Mouse (Mus musculus) cerebellum, postnatal 10 days (tissue): ENCODE measurements at regions not wholly inside any gene's neighbourhood (a gene's known extent, or its start where the extent isn't known, plus 50 kb on each side); places are given as distances from the start of the nearest gene placed in this dataset.
"Not testable (repeated sequence)": the region's sequence is repeated elsewhere in the genome, so short reads cannot be mapped to it uniquely, and the experiment has no call there.

Source experiments
- DNase-seq, 2 experiments: peaks; one replicate each; pipeline ENCODE4 v3.0.0; 2021; ENCODE audit warnings: mixed read lengths in 2 of 2

DNA sequence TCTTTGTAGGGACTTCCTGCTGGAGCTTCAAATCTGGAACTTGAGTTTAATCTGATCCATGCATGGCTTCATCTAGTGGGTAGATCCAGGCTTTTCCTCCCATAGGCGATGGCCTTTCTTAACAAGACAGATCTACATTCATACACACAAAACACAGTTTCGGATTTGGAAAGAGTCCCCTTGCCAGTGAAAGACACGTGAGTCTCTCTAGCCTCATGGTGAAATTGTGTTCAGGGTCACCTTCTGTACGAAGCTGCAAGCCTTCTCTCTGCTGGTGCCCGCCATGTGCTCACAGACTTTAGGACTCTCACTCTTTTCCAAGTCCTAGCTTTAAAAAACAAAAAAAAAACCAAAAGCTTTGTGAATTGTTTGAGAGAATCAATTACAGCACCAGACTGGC is 51.4 kb upstream of the Dlx2 start:
- no peak for DNase-seq

DNA sequence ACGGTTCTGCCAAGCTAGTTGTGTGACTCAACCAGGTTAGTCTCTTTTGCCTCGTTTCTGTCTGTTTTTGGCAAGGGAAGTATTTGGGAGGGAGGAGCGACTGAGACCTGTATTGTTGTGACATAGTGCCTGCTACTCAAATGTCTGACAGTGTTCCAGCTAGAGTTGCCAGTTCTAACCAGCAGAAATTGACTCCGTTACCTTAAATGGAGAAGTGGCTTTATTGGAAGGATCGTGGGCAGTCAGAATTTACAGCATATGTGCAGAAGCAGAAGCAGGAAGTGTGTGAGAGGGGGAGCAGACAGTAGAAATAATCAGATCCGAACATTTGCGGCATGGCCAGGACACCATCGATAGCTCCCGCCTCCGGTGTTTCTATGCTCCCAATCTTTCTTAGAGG is 51.8 kb upstream of the Dlx2 start:
- DNase-seq: no peak

DNA sequence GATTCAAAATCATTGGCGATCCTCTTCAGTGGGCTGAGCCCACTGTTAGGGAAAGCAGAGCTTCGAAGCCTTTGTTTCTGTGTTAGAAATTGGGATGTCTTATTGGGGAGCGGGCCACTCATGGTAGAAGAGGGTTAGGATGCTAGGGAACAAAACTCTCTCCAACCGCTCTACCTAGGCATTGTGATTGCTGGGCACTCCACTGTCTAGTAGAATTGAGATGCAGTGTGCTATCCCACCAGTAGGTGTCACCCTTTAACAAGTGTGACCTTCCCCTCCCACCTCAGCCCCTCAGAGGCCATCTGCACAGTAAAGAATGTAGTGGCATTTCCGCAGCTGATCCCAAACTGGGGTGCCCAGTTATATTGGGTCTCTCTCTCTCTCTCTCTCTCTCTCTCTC is 52.2 kb upstream of the Dlx2 start:
- DNase-seq: peak; percentile 94 to 96

DNA sequence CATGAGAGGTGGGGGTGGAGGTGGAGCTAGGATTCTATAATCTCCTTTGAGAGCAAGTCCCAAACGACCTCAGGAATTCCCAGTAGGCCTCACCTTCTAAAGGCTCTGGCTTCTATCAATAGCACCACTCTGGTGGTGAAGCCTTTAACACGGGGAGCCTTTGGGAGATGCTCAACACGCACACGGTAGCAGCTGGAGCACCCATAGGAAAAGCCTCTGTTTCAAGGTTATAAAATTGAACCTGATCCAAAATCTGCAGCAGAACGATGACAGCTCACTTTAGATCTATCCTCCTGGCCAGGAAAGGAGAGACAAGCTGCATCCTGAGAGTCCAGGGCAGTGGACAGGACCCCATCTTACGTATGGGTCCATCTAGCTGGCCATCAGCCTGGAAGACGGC is 53.7 kb upstream of the Dlx2 start:
- no peak for DNase-seq

DNA sequence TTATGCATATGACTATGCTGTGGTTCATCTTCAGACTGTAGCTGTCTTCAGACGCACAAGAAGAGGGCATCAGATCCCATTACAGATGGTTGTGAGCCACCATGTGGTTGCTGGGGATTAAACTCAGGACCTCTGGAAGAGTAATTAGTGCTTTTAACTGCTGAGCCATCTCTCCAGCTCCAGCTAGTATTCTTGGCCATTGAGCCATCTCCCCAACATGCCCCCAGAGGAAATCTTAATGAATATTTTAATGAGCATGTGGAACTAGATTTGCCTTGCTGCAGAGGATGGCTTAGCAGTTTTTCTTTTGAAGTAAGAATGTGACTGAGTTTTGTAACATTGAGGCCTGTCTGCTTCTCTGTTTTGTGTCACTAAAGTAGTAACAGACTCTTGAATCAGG is 54.4 kb upstream of the Dlx2 start:
- no peak for DNase-seq

DNA sequence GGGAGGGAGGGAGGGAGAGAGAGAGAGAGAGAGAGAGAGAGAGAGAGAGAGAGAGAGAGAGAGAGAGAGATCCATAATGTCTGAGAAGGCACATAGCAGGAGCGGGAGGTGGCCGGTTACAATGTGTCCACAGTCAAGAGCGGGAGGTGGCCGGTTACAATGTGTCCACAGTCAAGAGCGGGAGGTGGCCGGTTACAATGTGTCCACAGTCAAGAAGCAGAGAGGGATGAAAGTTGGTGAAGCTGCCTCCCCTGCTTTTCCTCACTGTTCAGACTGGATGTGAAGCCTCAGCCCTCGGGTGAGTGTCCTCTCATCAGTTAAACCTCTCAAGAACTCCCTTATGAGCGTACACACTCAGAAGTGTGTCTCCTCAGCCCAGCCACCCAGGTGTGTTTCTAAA is 57.2 kb upstream of the Dlx2 start:
- DNase-seq: not testable (repeated sequence)

DNA sequence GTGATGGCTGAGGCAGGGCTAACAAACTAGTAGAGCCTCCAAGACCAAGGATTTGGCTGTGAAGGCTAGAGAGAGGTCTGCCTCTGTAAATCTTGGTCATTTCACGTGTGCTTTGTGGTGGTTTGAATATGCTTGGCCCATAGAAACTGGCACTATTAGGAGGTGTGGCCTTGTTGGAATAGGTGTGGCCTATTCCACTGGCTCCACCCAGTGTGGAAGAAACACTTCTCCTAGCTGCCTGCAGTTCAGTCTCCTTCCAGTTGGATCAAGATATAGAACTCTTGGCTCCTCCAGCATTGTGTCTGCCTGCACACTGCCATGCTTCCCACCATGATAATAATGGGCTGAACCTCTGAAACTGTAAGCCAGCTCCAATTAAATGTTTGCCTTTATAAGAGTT is 59.1 kb upstream of the Dlx2 start:
- DNase-seq: no peak

DNA sequence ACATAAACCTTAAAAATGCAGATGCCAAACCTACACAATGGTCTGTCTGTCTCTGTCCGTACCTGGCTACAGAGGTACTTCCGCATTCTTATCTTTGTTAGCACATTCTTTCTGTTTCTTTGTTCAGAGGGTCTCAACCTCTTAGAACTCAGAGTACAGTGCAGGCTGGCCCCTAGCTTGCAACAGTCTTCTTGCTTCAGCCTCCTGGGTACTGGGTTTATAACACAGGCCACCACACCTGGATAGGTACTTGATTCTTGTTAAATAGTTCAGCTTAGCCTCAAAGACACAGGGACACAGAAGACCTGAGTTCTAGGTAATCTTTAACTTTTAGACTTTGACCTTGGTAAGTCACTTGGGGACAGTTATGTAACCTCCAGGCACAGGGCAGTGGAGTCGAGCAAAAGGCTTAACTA is 60.5 kb upstream of the Dlx2 start:
- no peak for DNase-seq

DNA sequence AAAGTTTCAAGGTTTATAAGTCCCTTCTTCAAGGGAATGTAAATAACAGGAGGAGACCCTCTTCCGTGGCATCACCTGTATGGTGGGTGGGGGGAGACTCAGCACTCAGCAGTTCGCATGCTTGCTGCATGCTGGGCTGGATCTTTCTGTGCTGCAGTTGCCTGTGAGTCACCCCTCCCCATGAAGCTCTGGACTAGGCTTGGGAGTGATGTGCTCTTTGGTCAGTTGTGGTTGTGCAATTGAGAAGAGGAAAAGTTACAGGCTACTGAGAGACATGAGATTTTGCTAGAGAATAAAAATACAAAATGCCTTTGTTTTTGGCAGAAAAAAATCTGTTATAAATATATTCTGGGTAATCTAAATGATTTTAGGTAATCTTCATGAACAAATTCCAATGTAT is 66.7 kb upstream of the Dlx2 start:
- no peak for DNase-seq

DNA sequence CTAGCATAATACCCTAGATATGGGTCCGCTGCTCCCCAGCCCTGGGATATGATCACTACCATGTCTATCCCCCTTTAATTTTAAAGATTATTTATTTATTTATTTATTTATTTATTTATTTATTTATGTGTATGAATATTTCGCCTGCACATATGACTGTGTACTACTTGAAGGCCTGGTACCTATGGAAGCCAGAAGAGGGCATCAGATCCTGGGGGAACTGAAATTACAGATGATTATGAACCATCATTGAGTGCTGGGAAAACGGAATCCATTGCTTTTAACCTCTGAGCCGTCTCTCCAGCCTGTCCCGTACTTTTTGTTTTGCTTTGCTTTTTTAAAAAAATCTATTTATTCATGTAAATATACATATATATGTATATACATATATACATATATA is 70.0 kb upstream of the Dlx2 start:
- DNase-seq: no peak

DNA sequence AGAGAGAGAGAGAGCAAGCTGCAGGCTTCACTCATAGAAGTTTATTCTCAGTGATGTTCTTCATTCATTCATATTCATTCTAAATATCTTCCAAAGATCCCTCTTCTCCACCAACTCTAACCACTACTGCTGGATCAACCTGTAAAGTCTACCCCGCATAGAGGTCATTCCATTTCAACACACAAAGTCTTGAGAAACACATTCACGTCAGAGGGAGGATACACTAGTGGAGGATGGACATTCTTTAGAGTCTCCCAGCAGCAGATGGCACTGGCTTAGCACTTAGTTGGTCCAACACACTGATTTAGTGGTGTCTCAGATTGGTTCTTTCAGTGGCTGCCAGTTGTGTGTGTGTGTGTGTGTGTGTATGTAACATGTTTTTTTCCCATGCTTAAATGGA is 74.9 kb upstream of the Dlx2 start:
- DNase-seq: no peak

DNA sequence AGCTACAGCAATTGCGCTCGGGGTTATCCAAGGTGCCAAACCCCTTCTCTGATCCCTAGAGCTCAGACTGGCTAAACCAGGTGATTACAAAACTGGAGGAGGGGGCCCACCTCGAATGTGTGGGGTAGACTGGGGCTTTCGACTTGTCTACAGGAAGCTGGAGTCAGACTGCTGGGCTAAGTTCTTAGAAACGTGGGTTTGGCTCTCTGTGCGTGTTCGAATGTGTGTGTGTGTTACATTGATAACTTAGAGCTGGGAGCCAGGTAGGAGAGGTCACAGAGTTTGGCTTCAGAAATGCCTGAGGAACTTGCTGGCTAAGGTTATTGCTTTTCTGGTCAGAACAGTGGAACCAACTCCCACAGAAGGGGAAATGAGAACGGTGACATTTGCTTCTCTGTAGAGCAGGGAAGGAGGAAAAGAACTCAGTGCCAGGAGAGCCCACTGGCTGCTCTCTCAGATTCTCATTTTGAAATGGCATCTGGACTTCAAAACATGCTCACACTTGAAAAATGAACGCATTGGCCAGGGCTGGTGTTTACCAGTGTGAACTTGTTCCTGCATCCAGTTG is 76.1 kb upstream of the Dlx2 start:
- no peak for DNase-seq

DNA sequence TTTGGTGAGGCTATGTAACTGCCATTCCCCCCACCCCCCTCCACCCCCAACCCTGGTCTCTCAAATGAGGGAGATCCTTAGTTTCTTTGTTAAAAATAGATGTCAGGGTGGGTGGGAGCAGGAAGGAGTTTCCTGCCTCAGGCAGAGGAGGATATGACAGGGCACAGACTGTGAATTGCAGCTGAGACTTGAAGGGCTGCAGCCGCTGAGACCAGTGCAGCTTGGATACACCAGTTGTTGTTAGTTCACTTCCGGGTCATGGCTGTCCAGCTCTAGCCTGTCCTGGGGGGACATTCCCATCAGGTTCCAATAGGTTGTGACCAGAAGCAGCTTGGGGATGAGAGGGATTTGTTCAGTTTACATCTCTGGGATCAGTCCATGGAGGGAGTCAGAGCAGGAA is 76.6 kb upstream of the Dlx2 start:
- no peak for DNase-seq

DNA sequence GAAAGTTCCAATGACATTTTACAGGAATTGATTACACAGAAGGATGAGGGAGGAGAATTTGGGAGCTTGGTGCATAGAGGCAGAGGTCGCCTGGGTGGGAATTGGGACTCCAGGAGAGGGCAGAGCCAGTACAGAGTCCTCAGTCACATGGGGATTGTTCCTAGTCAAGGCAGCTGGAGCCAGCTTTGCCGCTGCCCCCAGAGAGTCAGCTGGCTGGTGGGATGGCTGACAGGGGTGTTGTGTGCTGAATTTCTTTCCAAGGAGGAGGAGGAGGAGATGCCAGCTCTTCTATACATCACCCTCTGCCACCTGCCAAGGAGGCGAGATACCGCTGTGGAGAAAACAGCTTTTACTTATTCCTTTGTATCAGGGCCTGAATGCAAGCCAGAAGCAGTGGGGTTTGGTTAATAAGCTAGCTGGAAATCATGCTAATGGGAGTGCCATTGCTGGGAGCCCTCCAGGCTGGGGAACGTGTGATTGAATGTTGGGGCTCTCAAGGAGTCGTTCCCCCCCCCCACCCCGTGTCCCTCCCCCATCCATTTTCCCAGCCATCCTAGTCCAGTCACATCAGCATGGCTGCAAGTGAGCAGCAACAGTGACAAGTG is 78.8 kb upstream of the Dlx2 start:
- DNase-seq: peak in 1 of 2 experiments; percentile 20

DNA sequence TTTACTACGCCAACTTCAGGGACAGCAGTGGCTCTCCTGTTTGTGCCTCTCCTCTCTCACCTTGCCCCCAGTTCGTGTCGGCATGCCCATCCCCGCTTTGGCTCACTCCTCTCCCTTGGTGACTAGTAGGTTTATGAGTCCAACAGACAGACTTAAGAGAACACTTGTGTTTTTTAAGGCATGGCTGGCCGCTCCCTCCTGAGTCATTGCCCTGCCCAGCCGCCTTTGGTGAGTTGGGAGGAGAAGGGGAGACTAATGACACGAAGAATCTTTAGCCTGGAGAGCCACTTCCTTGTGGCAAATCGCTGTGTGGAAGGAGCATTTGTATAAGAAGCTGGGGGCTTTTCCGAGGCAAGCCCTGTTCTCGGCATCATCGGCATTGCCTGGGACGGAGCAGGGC is 79.8 kb upstream of the Dlx2 start:
- DNase-seq: no peak

DNA sequence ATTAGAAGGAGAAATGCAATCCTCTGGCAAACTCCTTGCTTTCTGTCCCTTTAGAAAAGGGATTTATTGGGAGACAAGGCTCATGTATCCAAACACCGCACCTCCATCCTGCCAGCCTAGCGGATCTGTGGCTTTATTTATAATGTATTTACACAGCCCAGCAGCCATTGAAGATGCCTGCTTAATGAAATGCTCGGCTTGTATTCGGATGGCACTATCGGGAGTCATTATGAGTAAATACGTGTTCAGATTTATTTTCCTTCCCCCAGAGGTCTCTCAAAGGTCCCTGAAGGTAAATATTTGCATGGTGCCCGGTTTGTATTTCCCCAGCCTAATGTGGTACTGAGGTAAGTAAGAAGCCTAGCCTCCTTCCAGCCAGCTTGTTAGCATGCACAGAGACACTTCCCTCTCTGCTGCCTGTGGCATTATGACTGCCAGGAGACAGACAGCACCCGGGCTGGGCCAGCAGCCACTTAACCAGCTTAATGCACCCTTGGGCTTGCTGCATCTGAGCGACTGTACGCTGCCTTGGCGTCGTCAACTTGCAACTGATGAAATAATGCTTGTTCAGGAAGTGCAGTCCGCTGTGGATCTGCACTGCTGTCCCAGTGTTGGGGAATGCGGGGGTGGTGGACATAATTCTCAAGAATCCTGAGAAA is 80.7 kb upstream of the Dlx2 start:
- peak; percentile 44 to 66 for DNase-seq

DNA sequence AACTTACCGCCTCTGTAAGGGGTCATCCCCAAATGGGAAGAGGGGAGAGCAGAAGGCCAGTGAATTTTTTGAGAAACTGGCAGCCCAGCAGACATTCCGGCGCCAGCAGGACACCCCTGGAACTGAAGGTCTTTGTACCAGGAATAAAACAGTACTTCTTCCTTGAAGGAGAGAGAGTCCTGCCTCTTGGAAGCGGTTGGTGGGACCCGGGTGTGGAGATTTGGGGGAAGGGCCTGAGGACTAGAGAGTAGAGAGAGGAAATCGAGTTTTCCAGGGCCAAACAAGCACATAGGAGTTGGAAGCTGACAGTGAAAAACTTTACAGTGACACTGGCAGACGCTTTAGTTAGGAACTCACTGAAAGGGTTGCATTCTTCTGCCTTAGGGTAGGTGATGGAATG is 82.3 kb upstream of the Dlx2 start:
- peak in 1 of 2 experiments; percentile 26 for DNase-seq

DNA sequence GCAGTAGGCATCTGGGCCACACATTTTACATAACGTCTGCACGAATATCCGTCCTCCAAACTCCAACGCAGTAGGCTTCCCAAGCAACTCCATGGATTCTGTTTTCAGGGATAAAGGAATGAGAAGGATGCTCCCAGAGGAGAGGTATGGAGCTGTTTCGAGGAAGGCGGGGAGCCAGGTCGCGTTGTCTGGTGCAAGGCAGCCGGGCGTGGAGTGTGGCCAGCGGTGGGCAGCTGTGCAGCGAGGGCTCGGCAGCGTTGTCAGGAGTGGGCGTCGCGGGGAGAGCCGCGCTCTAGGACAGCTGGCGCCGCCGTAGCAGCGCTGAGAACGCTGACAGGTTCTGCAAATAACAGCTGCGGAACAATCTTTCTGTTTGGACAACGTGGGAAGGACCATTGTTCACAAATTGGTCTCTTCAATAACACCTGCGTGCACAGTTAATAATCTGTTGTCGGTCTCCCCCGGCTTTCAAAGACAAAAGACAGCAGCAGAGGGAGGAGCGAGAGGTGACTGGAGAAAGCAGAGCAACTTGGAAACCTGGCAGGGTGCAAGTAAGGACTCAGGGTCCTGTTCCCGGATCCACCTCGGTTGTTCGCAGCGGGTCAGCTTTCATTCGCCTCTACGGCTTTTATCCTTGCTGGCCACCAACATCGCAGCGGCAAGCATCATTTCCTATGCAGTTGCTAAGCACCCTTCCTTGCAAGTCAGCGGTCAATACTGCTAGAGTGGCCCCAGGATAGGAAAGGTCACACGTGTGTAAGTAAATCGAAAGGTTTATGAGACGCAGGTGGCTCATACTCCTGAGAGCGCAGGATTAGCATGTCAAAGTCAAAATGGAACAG is 83.0 kb upstream of the Dlx2 start:
- DNase-seq: peak; percentile 47 to 55

DNA sequence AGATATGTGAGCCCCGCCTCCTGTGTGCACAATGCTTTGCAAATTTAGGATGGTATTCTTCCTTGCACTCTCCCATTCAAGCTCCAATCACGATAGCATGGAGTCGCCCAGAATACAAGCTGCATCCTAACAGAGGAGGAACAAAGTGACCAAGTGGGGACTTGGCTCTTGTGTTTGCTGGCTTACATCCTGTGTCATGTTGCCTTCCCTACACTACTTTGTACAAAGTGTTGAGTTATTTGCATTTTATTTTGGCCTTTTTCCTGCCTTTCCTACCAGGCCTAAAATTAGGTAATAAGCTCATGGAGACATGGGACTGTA is 83.5 kb upstream of the Dlx2 start:
- peak in 1 of 2 experiments; percentile 12 for DNase-seq

DNA sequence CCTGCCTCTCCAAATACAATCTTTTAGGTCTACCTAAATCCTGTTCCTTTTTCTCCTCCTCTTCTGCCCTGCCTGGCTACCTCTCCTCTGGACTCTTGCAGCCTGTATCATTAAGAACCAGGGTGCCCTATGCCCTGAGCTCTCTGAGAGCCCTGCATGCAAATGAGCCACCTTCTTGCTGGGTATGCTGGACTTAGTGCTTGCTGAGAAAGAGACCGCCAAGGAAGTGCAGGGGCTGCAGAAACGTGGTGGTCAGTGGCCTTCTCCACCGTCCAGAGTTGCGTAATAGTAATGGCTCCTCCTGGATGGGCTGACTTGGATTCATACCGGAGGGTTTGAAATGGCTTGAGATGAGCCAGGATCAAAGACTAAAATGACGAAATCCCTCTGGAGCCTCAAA is 86.9 kb upstream of the Dlx2 start:
- no peak for DNase-seq

DNA sequence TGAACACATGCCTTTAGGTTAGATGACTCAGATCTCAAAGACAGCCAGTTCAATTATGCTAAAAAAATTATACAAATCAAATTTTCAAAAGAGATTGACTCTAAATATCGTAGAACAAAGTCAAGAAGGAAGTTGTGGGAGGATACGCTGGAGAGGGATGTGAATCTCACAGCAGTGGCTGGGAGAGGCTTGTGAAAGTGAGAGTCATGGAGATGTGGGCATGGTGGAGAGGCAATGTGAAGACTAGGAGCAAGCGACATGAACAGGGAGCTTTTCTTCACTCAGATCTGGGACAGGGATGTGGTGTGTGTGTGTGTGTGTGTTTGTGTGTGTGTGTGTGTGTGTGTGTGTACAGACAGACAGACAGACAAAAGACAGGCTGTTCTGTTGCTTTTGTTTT is 87.9 kb upstream of the Dlx2 start:
- DNase-seq: no peak

DNA sequence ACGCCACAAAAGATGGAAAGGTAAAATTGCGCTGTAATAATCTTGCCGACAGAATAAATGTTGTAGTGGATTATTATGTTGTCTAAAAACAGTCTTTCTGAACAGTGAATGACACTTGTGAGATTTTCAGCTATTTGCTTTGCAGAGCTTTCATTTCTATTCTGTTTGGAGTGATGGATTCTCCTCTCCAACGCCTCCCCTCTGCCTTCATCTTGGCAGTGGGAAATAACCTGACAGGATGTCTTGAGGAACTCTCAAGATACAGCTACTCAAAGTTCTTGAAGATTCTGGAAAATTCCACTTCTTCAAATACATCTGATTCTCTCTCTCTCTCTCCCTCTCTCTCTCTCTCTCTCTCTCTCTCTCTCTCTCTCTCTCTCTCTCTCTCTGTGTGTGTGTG is 89.6 kb upstream of the Dlx2 start:
- DNase-seq: no peak

DNA sequence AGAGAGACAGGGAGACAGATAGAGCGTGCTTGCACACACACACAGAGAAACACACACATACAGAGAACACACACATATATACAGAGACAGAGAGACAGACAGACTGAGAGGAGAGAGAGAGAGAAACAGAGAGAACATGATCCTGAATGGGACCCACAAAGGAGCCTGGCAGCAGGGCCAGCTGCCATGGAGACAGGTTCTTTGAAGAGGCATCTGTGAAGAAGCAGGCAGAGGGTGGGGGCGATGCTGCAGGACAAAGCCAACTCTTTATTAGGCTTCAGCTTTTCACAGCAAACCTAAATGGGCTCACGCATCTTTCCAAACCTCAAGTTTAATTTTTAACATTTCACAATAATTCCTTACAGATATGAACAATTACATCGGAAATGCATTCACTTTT is 90.0 kb upstream of the Dlx2 start:
- DNase-seq: peak; percentile 27 to 42

DNA sequence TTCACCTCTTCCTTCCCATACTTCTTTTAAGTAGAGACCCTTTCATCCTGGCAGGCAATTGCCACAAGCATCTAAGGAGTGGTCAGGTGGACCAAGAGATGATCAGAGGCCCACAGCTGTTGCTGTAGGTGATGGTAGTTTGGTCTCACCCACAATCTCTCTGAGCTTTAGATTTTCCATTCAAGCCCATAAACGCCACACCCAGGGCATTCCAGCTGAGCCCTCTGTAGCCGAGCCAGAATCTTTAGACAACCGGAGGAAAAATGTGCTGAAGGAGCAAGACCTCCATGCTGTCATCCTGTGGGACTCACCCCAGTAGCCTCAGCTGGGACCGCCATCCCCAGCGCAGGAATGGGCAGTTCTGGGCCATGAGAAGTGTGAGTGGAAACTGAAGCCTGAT is 93.7 kb upstream of the Dlx2 start:
- DNase-seq: no peak
